Mouse (Mus musculus): ENCODE measurements around the gene Ccdc63.

Ccdc63 gene

GRCm38 (mm10) chr5:122129068-122129655, 11.5 kb downstream of the Ccdc63 start:
- DNase-seq (ENCODE audit: extremely low spot score, low spot score): peak; percentile 66

- DNase-seq (ENCODE audit: extremely low spot score, low spot score): no peak
Measured at GRCm38 (mm10) chr5:122125211-122125760, 15.3 kb downstream of the Ccdc63 start.

DNA sequence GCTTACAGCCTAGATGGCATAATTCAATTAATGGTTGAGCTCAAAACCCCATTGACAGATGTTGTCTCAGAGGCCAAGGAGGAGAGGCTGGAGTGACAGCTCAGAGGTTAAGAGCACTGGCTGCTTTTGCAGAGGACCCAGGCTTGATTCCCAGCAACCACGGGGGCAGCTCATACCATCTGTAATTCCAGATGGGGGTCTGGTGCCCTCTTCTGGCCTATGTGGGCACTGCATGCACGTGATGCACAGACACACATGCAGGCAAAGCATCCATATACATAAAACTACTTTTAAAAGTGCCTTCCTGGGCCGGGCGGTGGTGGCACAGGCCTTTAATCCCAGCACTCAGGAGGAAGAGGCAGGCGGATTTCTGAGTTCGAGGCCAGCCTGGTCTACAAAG, 24.4 kb downstream of the Ccdc63 start:
- no peak for DNase-seq (ENCODE audit: extremely low spot score, low spot score)

GRCm38 (mm10) chr5:122115266-122115763, 25.3 kb downstream of the Ccdc63 start:
- DNase-seq (ENCODE audit: extremely low spot score, low spot score): no peak

- DNase-seq (ENCODE audit: extremely low spot score, low spot score): peak; percentile 78
Measured at GRCm38 (mm10) chr5:122114176-122114575, 26.4 kb downstream of the Ccdc63 start.

DNA sequence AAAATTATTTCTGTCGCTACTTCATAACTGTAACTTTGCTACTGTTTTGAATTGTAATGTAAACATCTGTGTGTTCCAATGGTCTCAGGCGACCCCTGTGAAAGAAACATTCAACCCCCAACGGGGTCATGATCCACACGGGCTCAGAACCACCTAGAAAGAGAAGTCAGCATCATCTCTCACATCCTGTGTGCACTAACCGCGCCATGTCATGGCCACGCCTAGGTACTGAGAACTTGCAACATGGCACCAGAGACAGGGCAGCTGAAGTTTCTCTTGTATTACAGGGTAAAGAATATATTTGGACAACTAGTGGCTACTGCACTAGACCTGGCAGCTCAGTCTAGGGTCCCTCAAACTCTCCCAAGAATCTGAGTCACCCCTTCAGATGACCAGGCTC, 27.2 kb downstream of the Ccdc63 start:
- DNase-seq (ENCODE audit: extremely low spot score, low spot score): no peak

DNA sequence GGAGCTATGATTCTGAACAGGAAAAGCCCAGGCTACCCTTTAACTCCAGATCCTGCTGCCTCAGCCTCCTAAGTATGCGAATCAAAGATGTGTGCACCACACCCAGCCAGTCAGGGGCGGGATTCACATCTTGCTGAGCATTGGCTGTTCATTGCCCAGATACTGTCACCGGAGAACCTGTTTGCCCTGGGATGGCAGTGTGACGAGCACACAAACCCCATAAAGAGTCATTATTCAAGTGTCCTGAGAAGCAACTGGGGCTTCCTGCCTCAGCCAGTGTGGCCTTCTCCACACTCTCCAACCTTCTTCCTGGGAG, 28.7 kb downstream of the Ccdc63 start:
- DNase-seq (ENCODE audit: extremely low spot score, low spot score): no peak

- no peak for DNase-seq (ENCODE audit: extremely low spot score, low spot score)
Measured at GRCm38 (mm10) chr5:122111091-122111932, 29.3 kb downstream of the Ccdc63 start.

GRCm38 (mm10) chr5:122110625-122111024, 30.0 kb downstream of the Ccdc63 start:
- DNase-seq (ENCODE audit: extremely low spot score, low spot score): no peak

DNA sequence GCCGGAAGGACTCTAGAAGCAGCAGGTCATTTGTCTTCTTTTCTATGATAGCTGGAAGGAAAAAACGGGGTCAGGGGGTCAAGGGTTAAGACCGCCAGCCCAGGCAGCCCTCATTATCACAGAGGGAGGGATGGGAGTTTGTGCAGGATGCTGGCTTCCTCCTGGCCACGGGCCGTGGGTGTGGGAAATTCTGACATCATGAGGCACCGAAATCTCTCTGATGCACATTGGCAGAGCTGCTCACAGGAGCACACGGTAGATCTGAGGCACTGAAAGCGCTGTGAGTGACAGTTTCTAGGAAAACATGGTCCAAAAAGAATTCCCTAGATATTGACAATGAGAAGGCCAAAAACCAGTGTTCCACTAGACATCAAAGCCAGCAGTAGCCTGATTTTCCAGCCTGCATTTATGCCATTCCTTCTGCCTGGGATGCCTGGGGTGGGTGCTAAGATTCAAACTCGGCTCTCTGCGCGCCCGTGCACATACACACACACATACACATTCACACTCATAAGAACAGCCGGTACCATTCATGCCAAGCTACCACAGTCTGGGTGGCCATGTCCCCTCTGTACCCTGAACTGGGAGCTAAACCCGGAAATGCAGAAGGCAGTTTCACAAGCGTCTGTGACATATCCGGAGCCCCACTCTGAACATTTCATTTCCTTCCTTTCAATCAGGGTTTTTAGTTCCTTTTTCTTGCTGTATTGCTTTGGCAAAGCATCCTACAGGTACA, 31.1 kb downstream of the Ccdc63 start:
- DNase-seq (ENCODE audit: extremely low spot score, low spot score): no peak

- no peak for DNase-seq (ENCODE audit: extremely low spot score, low spot score)
Measured at GRCm38 (mm10) chr5:122108104-122108503, 32.5 kb downstream of the Ccdc63 start.

GRCm38 (mm10) chr5:122106212-122106611, 34.4 kb downstream of the Ccdc63 start:
- no peak for DNase-seq (ENCODE audit: extremely low spot score, low spot score)

GRCm38 (mm10) chr5:122104981-122105380, 35.6 kb downstream of the Ccdc63 start:
- DNase-seq (ENCODE audit: extremely low spot score, low spot score): no peak

DNA sequence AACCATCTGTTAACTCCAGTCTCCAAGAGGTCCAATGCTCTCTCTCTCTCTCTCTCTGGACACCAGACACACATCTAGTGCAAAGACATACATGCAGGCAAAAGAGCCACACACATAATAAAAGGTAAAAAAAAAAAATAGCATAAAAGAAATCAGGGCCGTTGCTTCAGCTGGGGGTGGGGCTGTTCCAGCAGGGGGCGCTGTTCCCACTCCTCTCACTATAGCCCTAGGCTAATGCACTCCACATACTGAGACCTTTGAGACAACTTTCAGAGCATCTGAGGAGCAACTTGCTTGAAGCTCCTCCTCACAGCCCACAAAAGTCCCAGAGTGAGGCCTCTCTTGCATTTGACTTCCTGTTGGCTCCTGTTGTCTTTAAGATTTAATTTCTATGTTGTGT, 36.4 kb downstream of the Ccdc63 start:
- peak; percentile 45 for DNase-seq (ENCODE audit: extremely low spot score, low spot score)

DNA sequence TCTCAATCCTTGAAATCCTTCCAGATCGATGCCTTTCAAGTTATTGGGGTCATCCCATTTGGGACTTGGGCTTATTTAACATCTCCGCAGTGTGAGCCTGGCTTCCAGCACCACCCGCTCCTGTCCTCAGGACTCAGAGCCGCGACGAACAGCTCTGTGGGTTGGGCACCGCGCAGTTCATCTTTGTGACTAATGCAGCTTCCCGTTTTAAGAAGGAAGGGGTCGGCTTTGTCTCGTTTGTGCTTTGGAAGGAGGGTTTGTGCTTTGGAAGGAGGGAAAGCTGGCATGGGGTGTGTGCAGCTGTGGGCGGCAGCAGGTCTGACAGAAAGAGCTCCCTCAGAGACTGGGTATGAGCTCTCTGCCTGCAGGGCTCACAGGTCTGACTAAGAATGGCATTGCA, 37.5 kb downstream of the Ccdc63 start:
- no peak for DNase-seq (ENCODE audit: extremely low spot score, low spot score)

DNA sequence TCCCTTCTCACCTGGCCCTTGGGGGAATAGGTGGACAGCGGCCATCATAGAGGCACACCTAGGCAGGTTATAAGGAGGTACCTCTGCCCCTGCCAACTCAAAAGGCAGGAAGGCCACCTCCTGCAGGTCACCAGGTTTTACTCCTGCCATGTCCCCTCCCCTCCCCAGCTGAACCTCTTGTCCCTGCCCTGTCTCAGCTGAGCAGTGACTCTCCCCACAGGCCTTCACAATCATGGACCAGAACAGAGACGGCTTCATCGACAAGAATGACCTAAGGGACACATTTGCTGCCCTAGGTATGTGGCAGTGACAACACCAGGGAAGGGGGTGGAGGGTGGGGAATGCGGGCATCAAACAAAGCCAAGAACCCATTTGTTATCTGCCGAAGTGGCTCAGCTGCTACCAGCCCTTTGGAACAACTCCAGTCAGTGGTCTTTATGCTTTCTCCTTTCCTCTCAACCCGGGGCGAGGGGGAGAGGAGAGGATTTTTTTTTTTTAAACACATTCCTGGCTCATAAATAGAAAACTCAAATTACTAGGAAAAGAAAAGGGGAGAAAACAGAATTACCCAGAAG, 38.1 kb downstream of the Ccdc63 start:
- no peak for DNase-seq (ENCODE audit: extremely low spot score, low spot score)

- DNase-seq (ENCODE audit: extremely low spot score, low spot score): no peak
Measured at GRCm38 (mm10) chr5:122094439-122094838, 46.2 kb downstream of the Ccdc63 start.

DNA sequence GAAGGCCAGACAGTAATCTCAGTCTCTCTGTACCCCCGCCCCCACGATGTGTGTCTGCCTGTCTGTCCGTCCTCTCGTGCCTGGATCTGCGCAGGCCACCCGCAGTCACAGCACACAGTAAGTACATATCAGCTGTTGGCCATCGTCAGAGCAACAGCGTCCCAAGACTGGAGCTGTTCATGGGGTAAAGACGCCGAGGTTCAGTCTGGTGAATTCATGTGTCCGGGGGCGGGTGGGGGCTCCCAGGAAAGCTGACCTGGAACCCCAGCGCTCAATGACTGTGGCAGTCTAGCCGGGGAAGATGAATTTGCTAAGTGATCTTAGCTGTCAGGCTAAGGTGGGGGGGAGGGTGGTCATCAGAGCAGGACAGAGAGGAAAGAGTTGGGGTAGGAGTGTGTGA, 46.9 kb downstream of the Ccdc63 start:
- no peak for DNase-seq (ENCODE audit: extremely low spot score, low spot score)

DNA sequence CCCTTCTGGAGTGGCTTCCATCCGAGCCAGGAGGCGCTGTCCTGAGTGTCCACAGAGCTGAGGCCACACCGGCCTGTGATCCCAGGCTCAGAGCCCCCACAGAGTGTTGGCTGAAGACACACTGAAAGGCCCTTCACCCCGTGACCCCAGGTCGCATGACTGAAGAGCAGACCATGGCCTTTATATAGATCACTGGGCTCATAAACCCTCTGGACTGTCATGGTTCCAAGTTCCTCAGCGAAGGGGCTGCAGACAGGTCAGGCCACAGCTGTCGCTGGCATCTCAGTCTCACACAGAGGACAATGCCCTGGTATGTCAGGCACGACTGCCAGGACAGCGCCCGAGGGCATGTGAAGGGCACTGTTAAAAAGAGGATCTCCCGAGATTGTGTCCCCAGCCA, 47.8 kb downstream of the Ccdc63 start:
- DNase-seq (ENCODE audit: extremely low spot score, low spot score): no peak

GRCm38 (mm10) chr5:122091070-122091469, 49.6 kb downstream of the Ccdc63 start:
- peak; percentile 82 for DNase-seq (ENCODE audit: extremely low spot score, low spot score)

DNA sequence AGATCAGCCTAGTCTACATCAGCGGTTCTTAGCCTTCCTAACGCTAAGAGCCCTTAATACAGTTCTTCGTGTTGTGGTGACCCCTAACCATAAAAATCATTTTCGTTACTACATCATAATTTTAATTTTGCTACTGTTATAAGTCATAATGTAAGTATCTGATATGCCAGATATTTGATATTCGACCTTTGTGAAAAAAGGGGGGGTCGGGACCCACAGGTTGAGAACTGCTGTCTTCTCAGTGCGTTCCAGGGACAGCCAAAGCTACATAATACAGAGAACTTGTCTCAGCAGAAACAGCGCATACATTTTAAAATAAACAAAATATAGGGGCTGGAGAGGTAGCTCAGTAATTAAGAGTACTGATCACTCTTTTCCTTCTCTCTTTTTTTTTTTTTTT, 51.0 kb downstream of the Ccdc63 start:
- DNase-seq (ENCODE audit: extremely low spot score, low spot score): no peak

DNA sequence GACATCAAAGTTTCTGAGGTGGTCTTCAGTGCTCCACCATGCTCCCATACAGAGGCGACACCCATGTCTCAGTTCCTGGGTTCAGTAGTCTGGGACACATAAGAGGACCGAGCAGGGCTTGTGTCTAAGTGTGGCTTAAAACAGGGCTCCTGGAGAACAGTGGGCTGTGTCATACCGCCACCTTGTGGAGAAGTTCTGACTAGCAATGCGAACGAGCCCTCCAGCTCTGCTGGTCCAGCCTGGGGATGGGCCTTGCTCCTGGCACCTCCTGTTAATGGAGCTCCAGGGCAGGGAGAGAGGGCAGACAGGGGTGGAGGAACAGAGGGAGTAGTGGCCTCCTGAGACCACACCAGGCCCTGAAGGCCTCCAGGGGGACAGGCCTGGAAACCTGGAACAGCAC, 51.7 kb downstream of the Ccdc63 start:
- peak; percentile 94 for DNase-seq (ENCODE audit: extremely low spot score, low spot score)
